Mouse (Mus musculus) hindbrain, postnatal 0 days (tissue): ENCODE measurements around the gene Ttc28. TPM values are rescaled to one million over a fixed set of nuclear protein-coding genes. Genes with fewer than 3 reads are reported as not detected.

ENCODE experiments used
- ATAC-seq: fragments of 200-750 bp; cut with Nextera tagmentation; 2 replicates; pipeline ENCODE4 v1.8.0; 2017; ENCODE audit warnings: mild to moderate bottlenecking, moderate TSS enrichment, moderate library complexity
- DNase-seq: peaks from one replicate; pipeline ENCODE4 v3.0.0-alpha.2; 2015; ENCODE audit warnings: low spot score
- H3K27ac ChIP-seq: fragments of 300-500 bp; sonication (generic); 2 replicates; pipeline ENCODE4 v1.5.1; 2014; ENCODE audit warnings: mild to moderate bottlenecking
- H3K27me3 ChIP-seq: fragments of 300-500 bp; sonication (generic); 2 replicates; pipeline ENCODE4 v1.6.1; 2014; ENCODE audit warnings: low read length, mixed read lengths; ENCODE audit not compliant: insufficient read depth
- H3K36me3 ChIP-seq: fragments of 300-500 bp; sonication (generic); 2 replicates; pipeline ENCODE4 v1.6.1; 2014; ENCODE audit warnings: low read length, mixed read lengths; ENCODE audit not compliant: insufficient read depth
- H3K4me1 ChIP-seq: fragments of 300-500 bp; sonication (generic); 2 replicates; pipeline ENCODE4 v1.6.1; 2014; ENCODE audit warnings: antibody characterized with exemption, low read length, mixed read lengths; ENCODE audit not compliant: insufficient read depth
- H3K4me2 ChIP-seq: fragments of 300-500 bp; sonication (generic); 2 replicates; pipeline ENCODE4 v1.6.1; 2014; ENCODE audit warnings: low read depth, mild to moderate bottlenecking, low read length, moderate library complexity, mixed read lengths
- H3K4me3 ChIP-seq: fragments of 300-500 bp; sonication (generic); 2 replicates; pipeline ENCODE4 v1.5.1; 2014; ENCODE audit warnings: low read length
- H3K9ac ChIP-seq: fragments of 300-500 bp; sonication (generic); replicated peaks from 2 replicates; pipeline ENCODE4 v1.6.1; 2014; ENCODE audit warnings: mild to moderate bottlenecking, low read length, moderate library complexity, mixed read lengths
- H3K9me3 ChIP-seq: fragments of 300-500 bp; sonication (generic); 2 replicates; pipeline ENCODE4 v1.6.1; 2016; ENCODE audit warnings: low read length, mixed read lengths
- CTCF ChIP-seq: IDR thresholded peaks from 2 replicates; pipeline ENCODE4 v1.5.1; 2016; ENCODE audit warnings: antibody characterized with exemption, control low read depth, low read depth
- WGBS: fragments of 180-500 bp; shearing (Covaris S2); extraction: QIAGEN DNeasy Blood & Tissue Kit; methylation state at CpG from one replicate; pipeline ENCODE4 v1.1.7; 2014; 5-methylcytosine and 5-hydroxymethylcytosine counted together
- polyA plus RNA-seq: library from polyadenylated mRNA; unstranded; fragments of >200 nt; fragmentation: Nextera tagmentation; extraction: Ambion mirVana; gene quantifications from 2 replicates; pipeline ENCODE4 v1.2.1, GENCODE M21; 2015
- total RNA-seq: library from RNA; depleted of rRNA; stranded (reverse); fragments of >200 nt; gene quantifications from 2 replicates; pipeline ENCODE4 v1.2.3, GENCODE M21; 2014

Ttc28 gene
- total and polyA plus RNA-seq, 2 experiments from 2014 or later = 11.1 to 49.8 TPM

DNA sequence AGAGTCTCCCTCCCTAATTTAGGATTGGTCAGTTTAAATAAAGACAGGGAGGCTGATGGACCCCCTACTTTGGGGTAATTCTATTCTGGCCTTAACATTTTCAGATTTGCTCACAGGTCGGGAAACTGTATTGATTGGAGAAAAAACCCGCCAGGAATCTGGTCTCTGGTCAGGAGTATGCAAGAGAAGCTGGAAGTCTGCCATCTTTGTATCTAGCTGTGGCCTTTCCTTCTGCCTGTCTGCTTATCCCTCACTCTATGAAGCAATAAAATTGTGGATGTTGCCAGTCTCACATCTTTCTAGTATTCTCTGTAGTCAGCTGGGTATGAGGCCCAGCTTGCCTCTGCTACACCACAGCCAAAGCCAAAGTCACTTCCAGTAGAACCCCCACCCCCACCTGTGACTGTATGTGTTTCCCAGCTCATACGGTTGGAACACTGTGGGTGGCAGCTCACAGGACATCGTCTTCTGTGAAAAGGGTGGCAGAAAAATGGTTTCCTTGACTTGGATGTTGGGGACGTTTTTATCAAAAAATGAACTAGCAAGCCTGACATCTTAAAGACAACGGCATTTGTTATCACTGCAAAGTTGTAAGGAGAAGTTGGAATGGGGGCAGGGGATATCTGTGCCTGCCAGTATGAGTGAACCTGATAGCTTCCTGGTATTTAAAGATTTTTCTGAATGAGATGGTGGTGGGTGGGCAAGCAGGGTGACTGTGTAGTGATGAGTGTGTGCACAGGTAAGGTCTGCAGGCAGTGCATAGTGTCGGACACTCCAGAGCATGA lies 281.7 kb downstream of the Ttc28 start:
- DNase-seq = no peak
- TF ChIP-seq CTCF = no peak
- 64% methylated on average over 7 of the region's 7 CpGs for WGBS
- no peak overlapping the region for H3K9ac ChIP-seq
- no peak for ATAC-seq
- H3K4me2 ChIP-seq = no peak overlapping the region
- H3K27me3 ChIP-seq = no peaks in the 10 kb centered on the region
- H3K9me3 ChIP-seq = no peaks in the 10 kb centered on the region
- peaks cover 40% of the 10 kb centered on the region for H3K4me1 ChIP-seq
- no peak overlapping the region for H3K27ac ChIP-seq
- H3K4me3 ChIP-seq = no peak overlapping the region
- H3K36me3 ChIP-seq = no peaks in the 10 kb centered on the region

DNA sequence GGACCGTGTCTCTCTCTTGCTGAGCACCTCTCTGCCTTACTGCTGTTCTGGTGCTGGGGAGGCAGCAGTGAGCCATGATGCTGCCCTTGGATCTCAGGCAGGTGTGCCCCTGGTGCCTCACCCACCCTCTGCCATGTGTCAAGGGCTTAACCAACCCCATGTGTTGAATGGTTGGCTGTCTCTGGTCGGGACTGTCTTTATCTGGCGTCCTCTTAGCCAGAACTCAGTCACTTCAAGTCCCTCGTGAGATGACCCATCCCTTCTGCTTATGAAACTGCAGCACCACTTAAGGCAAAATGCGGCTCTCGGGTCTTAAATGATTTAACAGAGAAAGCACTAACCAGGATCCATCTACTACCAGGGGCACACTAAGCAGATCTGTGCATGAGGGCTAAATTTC lies 283.3 kb downstream of the Ttc28 start:
- Histone ChIP-seq H3K4me3 (no peak overlapping the region), H3K36me3 (no peaks in the 10 kb centered on the region), H3K9me3 (no peaks in the 10 kb centered on the region), H3K27ac (no peak overlapping the region), H3K9ac (no peak overlapping the region), H3K27me3 (no peaks in the 10 kb centered on the region), H3K4me1 (peaks cover 40% of the 10 kb centered on the region), H3K4me2 (no peak overlapping the region)
- 55% methylated on average over 6 of the region's 6 CpGs for WGBS
- 0 out of 2 replicates have a peak, but pooled peaks have one; percentile 25 for ATAC-seq
- no peak for TF ChIP-seq CTCF
- DNase-seq = no peak

DNA sequence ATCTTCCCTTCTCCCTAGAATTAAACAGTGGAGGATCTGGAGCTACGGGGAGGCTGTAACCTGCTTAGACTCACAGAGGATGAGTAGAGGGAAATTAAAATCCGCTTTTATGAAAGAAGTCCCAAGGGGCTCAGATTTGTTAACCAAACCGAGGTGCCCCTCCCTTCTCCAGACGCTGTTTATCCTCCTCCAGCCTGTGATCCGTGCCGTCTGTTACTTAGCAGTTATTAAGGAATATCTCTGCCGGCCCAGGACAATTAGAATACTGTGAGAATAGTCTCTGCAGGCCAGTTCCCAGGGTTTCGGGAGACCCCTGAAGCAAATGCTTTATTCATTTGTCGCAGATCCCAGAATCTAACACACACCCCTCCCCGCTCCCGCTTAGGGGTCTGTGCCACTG lies 283.8 kb downstream of the Ttc28 start:
- H3K9me3 ChIP-seq = no peaks in the 10 kb centered on the region
- H3K36me3 ChIP-seq = no peaks in the 10 kb centered on the region
- H3K27me3 ChIP-seq = no peaks in the 10 kb centered on the region
- no peak overlapping the region for H3K27ac ChIP-seq
- 0 out of 2 replicates have a peak overlapping the region, but pooled peaks have one; percentile 5 for H3K4me2 ChIP-seq
- H3K4me3 ChIP-seq = no peak overlapping the region
- WGBS = 33% methylated on average over 11 of the region's 11 CpGs
- DNase-seq (peak; percentile 51), ATAC-seq (0 out of 2 replicates have a peak, but pooled peaks have one; percentile 1)
- TF ChIP-seq CTCF = no peak
- peaks cover 40% of the 10 kb centered on the region for H3K4me1 ChIP-seq
- H3K9ac ChIP-seq = no peak overlapping the region; the same call in 1 of the 2 replicates

DNA sequence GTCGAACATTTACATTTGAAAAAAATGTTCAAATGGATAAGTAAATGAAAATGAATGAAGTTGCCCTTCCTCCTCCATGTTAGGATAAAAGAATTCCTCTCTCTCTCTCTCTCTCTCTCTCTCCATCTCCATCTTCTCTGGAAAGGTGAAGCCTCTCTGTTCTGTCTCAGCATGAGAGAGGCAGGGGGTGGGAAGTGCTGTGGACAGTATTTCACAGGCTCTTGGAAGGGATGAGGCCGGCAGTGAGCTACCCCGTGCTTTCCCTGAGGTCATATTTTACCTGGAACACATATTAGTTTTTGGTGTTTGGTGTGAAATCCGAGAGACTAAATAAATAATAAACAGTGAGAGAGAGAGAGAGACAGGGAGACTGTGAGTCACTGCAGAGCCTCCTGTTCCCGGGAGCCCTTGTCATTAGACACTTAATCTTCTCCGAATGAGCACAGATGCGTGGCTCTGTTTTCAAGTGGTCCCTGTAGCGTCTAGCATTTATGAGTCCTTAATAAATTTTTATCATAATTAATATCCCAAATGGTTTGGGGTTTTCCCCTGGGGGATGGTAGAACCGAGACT lies 284.8 kb downstream of the Ttc28 start:
- Histone ChIP-seq H3K4me3 (no peak overlapping the region), H3K27ac (no peak overlapping the region), H3K4me2 (no peak overlapping the region), H3K4me1 (peaks cover 29% of the 10 kb centered on the region; the same call in 1 of the 2 replicates), H3K9me3 (no peaks in the 10 kb centered on the region), H3K36me3 (no peaks in the 10 kb centered on the region), H3K9ac (no peak overlapping the region), H3K27me3 (no peaks in the 10 kb centered on the region)
- 31% methylated on average over 9 of the region's 9 CpGs for WGBS
- no peak for TF ChIP-seq CTCF
- ATAC-seq (no peak), DNase-seq (no peak)

DNA sequence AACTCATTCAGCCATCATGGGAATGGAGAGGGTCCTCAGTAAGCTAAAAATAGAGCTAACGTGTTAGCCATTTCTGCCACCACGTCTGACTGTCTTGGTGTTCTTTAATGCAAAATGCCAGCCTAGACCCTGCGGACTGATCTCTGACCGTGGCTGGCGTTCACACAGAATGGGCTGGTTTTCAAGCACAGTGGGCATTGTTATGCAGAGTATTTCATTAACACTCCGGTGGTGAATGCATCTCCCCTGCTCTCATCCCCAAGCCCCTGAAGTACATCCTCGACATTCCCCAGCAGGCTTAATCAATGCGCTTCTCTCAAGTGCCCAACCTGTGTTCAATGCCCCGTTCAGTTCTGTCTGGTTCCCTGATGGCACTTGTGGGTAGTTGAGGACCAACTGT lies 290.8 kb downstream of the Ttc28 start:
- Histone ChIP-seq H3K27ac (no peak overlapping the region), H3K36me3 (no peaks in the 10 kb centered on the region), H3K9me3 (no peaks in the 10 kb centered on the region), H3K4me1 (peaks cover 3% of the 10 kb centered on the region; the same call in 1 of the 2 replicates), H3K9ac (no peak overlapping the region), H3K4me2 (no peak overlapping the region), H3K4me3 (no peak overlapping the region), H3K27me3 (no peaks in the 10 kb centered on the region)
- TF ChIP-seq CTCF = no peak
- 24% methylated on average over 9 of the region's 9 CpGs for WGBS
- DNase-seq = no peak
- ATAC-seq = no peak

DNA sequence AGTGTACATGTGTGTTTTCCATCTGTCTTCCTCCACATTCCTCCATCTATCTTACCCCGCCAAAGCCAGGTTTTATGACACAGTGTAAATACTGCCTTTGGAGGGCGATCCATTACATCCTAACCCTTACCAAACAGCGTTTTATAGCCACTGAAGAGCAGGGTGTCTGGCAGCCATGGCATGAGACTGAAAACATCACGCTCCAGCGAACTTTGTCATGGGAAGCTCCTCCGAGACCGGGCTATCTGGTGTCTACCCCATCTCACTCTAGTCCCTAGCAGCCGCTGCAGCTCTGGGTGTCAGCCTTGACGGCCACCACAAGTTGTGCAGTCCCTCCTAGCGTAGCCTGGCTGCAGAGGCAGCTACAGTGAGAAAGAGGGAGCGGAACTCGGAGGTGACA lies 295.8 kb downstream of the Ttc28 start:
- ATAC-seq (no peak), DNase-seq (no peak)
- H3K4me2 ChIP-seq = no peak overlapping the region
- no peak overlapping the region for H3K9ac ChIP-seq
- H3K4me3 ChIP-seq = no peak overlapping the region
- 53% methylated on average over 12 of the region's 12 CpGs for WGBS
- no peak overlapping the region for H3K27ac ChIP-seq
- H3K36me3 ChIP-seq = no peaks in the 10 kb centered on the region
- no peaks in the 10 kb centered on the region for H3K27me3 ChIP-seq
- H3K9me3 ChIP-seq = no peaks in the 10 kb centered on the region
- TF ChIP-seq CTCF = peak; percentile 1; the same call in 1 of the 2 replicates
- H3K4me1 ChIP-seq = peaks cover 21% of the 10 kb centered on the region; the same call in 1 of the 2 replicates

DNA sequence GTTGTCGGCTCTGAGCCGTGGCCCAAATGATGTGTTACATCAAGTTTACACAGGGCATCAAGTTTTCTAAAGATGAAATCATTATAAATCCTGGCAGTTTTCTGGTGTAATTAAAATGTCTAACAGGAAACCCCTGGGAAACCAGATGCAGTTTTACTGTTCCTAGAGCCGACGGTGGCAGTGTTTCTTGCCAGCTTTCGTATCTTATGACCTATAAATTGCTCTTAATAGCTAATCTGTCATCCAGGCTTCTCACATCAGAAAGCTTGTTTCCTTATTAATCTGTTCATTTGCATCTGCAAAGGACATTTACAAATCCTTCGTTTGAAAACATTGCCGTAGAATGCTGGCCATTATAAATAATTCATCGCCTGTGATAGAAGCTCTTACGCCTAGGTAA lies 296.2 kb downstream of the Ttc28 start:
- no peak overlapping the region for H3K4me3 ChIP-seq
- no peak overlapping the region for H3K27ac ChIP-seq

More for the DNA sequence above, 296.2 kb downstream of the Ttc28 start:
- no peaks in the 10 kb centered on the region for H3K27me3 ChIP-seq
- DNase-seq = no peak
- WGBS = 48% methylated on average over 9 of the region's 9 CpGs
- H3K4me2 ChIP-seq = no peak overlapping the region
- no peak for TF ChIP-seq CTCF
- no peak for ATAC-seq
- no peak overlapping the region for H3K9ac ChIP-seq
- no peaks in the 10 kb centered on the region for H3K9me3 ChIP-seq
- no peaks in the 10 kb centered on the region for H3K36me3 ChIP-seq
- H3K4me1 ChIP-seq = peaks cover 21% of the 10 kb centered on the region; the same call in 1 of the 2 replicates
